Mouse (Mus musculus): ENCODE results near the gene Zfc3h1.

The Zfc3h1 gene

DNA sequence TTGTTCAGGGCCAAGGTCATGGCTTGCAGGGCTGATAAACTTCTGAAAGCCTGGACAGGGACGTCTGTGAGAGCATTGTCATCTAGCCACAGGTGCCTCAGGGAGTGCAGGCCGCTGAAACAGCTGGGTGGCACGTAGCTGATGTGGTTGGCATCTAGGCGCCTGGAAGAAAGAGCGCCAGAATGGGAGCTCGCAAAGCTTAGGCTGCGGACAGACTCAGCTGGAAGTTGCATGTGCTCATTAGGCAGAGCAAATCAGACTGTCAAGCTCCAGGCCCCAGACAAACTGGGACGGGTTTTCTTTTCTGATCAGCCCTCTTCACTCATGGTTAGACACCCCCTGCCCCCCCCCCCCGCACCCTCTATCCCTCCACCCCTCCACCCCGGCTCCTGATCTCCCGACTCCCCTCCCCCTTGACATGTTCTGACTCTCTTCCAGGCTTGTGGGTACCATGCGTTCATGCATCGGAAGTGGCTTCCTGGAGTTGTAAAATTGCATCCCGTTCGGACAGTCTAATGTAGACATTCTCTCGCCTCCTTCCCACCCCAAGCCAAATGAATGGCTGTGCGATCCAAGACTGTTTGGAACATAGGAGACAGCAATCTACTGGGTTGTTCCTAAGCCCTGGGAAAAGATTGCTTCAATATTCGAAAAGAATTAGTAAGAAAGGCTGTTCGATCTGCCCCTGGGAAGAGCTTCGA, 93.8 kb downstream of the Zfc3h1 start:
- DNase-seq (ENCODE audit: low read depth), result no peak
